Mouse (Mus musculus): ENCODE measurements around the gene Atp8b5. TPM values are rescaled to one million over a fixed set of nuclear protein-coding genes. Genes with fewer than 3 reads are reported as not detected.
A peak's percentile ranks its signal among the peaks of the same experiment; 100 is the strongest.

Atp8b5 gene
- polyA plus RNA-seq, 1 experiment from 2014 or later = 0.56 TPM

DNA sequence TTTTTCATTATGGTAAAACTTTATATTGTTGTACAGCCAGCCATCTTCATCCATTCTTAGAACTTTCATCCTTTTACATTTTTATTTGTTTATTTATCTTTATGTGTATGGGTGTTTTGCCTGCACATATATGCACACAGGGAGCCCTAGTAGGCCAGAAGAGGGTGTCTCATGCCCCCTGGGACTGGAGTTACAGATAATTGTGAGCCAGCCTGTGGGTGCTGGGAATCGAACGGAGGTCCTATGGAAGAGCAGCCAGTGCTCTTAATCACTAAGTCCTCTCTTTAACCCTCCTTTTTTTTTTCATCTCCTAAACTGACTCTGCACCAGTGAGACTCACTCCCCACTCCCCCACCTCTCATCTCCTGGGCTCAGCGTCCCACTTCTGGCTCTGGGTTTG is 117.6 kb downstream of the Atp8b5 start:
- ATAC-seq (ENCODE audit: insufficient number of reproducible peaks, insufficient read depth, low FRiP score, low TSS enrichment) = no peak
- Histone ChIP-seq H3K4me1 (peaks cover 11% of the 10 kb centered on the region; the same call in 1 of the 2 replicates), H3K9ac (no peak overlapping the region), H3K27ac (no peak overlapping the region), H3K4me2 (replicated peaks) (no peak overlapping the region), H3K4me3 (no peak overlapping the region), H3K36me3 (no peaks in the 10 kb centered on the region), H3K9me3 (no peaks in the 10 kb centered on the region), H3K27me3 (peaks cover 7% of the 10 kb centered on the region; the same call in 1 of the 2 replicates)
- WGBS = 95% methylated on average over 3 of the region's 3 CpGs

DNA sequence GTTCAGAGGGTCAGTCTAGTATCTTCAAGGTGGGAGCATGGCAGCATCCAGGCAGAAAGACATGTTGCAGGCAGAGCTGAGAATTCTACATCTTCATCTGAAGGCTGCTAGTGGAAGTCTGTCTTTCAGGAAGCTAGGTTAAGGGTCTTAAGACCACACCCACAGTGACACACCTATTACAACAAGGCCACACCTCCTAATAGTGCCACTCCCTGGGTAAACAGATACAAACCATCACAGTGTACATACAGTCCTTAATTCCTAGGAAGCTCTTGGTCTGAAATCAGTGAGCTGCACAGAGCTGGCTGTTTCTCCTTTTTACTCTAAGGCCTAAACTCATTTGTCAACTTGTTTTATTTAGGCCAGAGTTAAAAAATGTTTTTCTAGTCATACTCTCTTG is 120.0 kb downstream of the Atp8b5 start:
- Histone ChIP-seq H3K4me2 (replicated peaks) (no peak overlapping the region), H3K27me3 (no peaks in the 10 kb centered on the region), H3K36me3 (no peaks in the 10 kb centered on the region), H3K4me1 (peaks cover 21% of the 10 kb centered on the region; the same call in 1 of the 2 replicates), H3K9me3 (no peaks in the 10 kb centered on the region), H3K27ac (no peak overlapping the region), H3K4me3 (no peak overlapping the region), H3K9ac (no peak overlapping the region)
- ATAC-seq (ENCODE audit: insufficient number of reproducible peaks, insufficient read depth, low FRiP score, low TSS enrichment) = no peak

DNA sequence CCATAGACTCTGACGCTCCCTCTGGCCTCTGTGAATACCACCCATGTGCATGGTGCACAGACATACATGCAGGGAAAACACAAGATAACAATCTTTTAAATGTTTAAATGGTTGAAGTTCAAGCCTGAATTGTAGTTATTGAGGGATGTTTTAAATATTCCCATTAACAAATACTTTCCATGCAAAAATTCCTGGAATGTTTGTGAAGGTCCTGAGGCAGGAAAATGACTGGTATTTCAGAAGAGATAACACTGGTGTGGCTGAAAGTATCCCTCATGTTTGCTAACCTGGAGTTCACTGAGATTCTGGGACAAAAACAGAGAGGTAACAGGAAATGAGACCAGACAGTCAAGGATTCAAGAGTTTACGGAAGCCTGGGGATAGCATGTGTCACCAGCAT is 122.4 kb downstream of the Atp8b5 start:
- Histone ChIP-seq H3K4me1 (peaks cover 22% of the 10 kb centered on the region; the same call in 1 of the 2 replicates), H3K27me3 (no peaks in the 10 kb centered on the region), H3K4me3 (no peak overlapping the region), H3K9me3 (no peaks in the 10 kb centered on the region), H3K9ac (no peak overlapping the region), H3K27ac (no peak overlapping the region), H3K4me2 (replicated peaks) (no peak overlapping the region), H3K36me3 (no peaks in the 10 kb centered on the region)
- 73% methylated on average over 2 of the region's 2 CpGs for WGBS
- no peak for ATAC-seq (ENCODE audit: insufficient number of reproducible peaks, insufficient read depth, low FRiP score, low TSS enrichment)

DNA sequence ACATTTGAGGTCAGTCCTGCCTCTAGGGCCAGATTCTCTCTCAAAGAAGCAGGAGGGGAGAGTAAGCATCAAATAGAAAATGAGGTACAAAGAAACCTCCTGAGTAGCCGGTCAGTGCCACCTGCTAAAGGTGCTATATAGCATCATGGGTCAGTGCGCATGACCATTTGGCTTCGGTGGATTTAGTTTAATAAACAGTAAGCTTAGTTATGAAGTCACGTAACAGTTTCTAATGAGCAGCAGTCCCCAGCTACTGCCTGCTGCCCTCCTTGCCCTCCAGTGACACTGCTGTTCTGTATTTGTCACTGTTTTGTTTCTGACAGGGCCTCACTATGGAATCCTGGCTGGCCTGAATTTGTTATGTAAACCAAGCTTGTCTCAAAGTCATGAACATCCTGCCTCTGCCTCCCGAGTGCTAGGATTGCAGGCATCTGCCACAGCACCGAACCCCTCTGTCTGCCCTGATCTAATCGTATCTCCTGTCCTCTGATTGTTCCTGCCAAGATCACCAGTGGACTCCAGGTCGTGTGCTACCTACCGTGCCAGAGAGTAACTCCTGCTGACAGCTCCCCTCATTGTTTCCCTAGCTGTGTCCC is 123.0 kb downstream of the Atp8b5 start:
- 59% methylated on average over 9 of the region's 9 CpGs for WGBS
- no peak overlapping the region for H3K9ac ChIP-seq
- ATAC-seq (ENCODE audit: insufficient number of reproducible peaks, insufficient read depth, low FRiP score, low TSS enrichment) = no peak
- peaks cover 27% of the 10 kb centered on the region; the same call in 1 of the 2 replicates for H3K4me1 ChIP-seq
- no peak overlapping the region for H3K4me3 ChIP-seq
- H3K9me3 ChIP-seq = no peaks in the 10 kb centered on the region
- H3K4me2 ChIP-seq (replicated peaks) = no peak overlapping the region
- H3K27me3 ChIP-seq = no peaks in the 10 kb centered on the region
- no peaks in the 10 kb centered on the region for H3K36me3 ChIP-seq
- no peak overlapping the region for H3K27ac ChIP-seq

DNA sequence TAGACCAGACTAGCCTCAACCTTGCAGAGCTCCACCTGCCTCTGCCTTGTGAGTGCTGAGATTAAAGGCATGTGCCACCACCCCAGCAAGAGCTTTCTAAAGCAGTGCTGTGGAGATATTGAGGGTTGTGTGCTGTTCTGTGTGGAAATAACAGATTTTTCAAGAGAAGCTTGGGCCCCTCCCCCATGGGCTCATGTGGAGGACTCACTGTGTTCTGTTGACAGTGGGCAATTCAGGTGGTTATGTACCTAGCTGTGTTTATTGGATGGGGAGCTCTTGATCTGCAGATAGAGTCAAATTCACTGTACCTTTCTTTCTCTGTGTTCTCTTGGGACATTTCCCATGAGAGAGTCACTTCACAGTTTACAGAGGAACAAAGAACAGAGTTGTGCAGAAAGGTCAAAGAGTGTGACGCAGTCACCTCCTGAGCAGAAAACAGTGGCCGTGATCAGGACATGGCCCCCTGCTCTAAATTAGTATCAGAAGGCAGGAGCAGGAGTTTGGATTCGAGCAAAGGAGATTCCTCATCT is 124.6 kb downstream of the Atp8b5 start:
- Histone ChIP-seq H3K4me2 (replicated peaks) (no peak overlapping the region), H3K27ac (no peak overlapping the region), H3K9me3 (no peaks in the 10 kb centered on the region), H3K4me1 (peaks cover 28% of the 10 kb centered on the region; the same call in 1 of the 2 replicates), H3K36me3 (no peaks in the 10 kb centered on the region), H3K4me3 (no peak overlapping the region), H3K27me3 (no peaks in the 10 kb centered on the region), H3K9ac (no peak overlapping the region)
- no peak for ATAC-seq (ENCODE audit: insufficient number of reproducible peaks, insufficient read depth, low FRiP score, low TSS enrichment)
- WGBS = 52% methylated on average over 3 of the region's 3 CpGs

DNA sequence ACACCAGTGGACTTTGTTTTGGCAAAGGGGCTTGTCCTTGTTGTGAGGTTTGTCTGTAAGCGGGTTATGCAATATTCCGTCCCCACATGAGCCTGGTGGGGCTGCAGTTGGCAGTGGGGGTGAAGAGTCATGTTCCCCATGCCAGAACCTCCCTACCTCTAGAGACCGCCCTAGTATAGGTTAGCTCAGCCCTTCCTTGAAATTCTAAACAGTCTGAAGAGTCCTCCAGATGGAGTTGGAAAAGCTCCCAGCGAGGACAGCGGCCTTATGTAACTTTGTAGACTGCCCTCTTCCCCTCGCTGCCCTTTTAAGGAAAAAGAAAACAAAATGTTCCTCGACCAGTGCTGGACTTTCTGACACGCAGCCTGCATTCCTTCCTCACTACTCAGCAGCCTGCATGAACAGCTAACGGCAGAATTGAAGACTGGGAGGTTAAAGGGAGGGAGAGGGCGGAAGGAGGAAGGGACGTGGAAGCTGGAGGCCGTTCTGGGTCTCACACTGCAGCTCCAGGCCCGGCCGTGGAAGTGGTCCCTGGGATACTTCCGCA is 127.5 kb downstream of the Atp8b5 start:
- no peak overlapping the region for H3K4me3 ChIP-seq
- H3K4me1 ChIP-seq = peaks cover 44% of the 10 kb centered on the region
- ATAC-seq (ENCODE audit: insufficient number of reproducible peaks, insufficient read depth, low FRiP score, low TSS enrichment) = no peak
- H3K9ac ChIP-seq = no peak overlapping the region
- peak overlapping the region; percentile 70 for H3K27ac ChIP-seq
- no peaks in the 10 kb centered on the region for H3K9me3 ChIP-seq
- no peak overlapping the region for H3K4me2 ChIP-seq (replicated peaks)
- no peaks in the 10 kb centered on the region for H3K27me3 ChIP-seq
- no peaks in the 10 kb centered on the region for H3K36me3 ChIP-seq
- 37% methylated on average over 15 of the region's 15 CpGs for WGBS

DNA sequence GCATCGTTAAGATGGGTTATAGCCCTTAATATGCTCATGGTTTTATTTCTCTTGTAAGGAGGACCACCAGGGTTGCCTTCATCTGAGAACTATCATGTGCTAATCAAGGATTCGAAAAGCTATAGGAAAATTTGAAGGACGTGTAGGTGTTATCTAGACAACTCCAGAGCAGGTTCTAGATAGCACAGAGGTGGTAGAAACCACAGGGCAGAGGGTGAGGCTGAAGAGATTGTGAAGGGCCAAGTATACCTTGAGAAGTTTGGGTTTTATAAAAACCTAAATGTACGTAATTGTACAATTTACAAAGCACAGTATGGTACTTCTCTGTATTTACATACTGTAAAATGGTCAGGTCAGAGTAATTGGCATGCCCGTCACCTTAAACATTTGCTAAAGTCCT is 128.2 kb downstream of the Atp8b5 start:
- ATAC-seq (ENCODE audit: insufficient number of reproducible peaks, insufficient read depth, low FRiP score, low TSS enrichment) = no peak
- H3K27ac ChIP-seq = no peak overlapping the region

DNA sequence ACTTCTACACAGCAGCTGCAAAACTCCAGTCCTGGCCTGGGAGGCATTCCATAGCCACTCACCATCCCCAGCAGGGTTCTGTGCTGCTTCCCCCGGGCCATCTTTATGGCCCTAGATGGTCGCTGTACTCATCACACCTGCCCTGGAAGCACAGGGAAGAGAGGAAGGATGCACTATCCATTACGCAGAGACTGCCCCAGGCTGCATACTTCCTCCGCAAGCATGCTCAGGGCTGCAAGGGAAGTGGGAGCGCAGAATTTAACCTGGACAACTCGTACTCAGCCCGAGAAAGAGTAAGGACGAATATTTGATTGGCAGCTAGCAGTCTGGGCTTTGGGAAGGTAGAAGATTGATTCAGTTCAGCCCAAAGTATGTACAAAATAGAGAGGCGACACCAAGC is 128.9 kb downstream of the Atp8b5 start:
- Histone ChIP-seq H3K4me1 (peaks cover 48% of the 10 kb centered on the region), H3K27me3 (no peaks in the 10 kb centered on the region), H3K4me3 (no peak overlapping the region), H3K27ac (no peak overlapping the region), H3K9me3 (no peaks in the 10 kb centered on the region), H3K9ac (no peak overlapping the region), H3K36me3 (no peaks in the 10 kb centered on the region), H3K4me2 (replicated peaks) (no peak overlapping the region)
- ATAC-seq (ENCODE audit: insufficient number of reproducible peaks, insufficient read depth, low FRiP score, low TSS enrichment) = no peak
- WGBS = 70% methylated on average over 9 of the region's 9 CpGs

More for the DNA sequence above, 128.2 kb downstream of the Atp8b5 start:
- Histone ChIP-seq H3K4me3 (no peak overlapping the region), H3K4me2 (replicated peaks) (no peak overlapping the region), H3K36me3 (no peaks in the 10 kb centered on the region), H3K9me3 (no peaks in the 10 kb centered on the region), H3K9ac (no peak overlapping the region), H3K27me3 (no peaks in the 10 kb centered on the region), H3K4me1 (peaks cover 48% of the 10 kb centered on the region)
- 88% methylated on average over 5 of the region's 5 CpGs for WGBS

DNA sequence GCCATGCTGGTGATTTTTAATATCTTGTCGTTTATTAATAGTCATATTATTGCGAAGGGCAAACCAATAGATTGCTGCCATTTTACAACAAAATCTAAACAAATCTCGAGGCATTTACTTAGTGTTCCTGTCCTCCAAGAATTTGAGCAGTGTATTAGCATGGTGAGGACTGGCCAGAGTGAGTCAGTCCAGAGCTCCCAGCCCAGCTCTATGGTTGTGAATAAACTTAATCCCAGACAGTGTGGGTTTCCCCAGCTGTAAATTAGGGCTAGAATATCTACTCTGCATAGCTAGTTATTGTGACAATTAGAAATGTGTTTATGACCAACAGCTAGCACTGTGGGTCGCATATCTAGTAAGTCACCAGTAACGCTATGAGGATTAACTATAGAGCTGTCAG is 129.4 kb downstream of the Atp8b5 start:
- Histone ChIP-seq H3K27me3 (no peaks in the 10 kb centered on the region), H3K4me1 (peaks cover 48% of the 10 kb centered on the region)
- 74% methylated on average over 5 of the region's 5 CpGs for WGBS

DNA sequence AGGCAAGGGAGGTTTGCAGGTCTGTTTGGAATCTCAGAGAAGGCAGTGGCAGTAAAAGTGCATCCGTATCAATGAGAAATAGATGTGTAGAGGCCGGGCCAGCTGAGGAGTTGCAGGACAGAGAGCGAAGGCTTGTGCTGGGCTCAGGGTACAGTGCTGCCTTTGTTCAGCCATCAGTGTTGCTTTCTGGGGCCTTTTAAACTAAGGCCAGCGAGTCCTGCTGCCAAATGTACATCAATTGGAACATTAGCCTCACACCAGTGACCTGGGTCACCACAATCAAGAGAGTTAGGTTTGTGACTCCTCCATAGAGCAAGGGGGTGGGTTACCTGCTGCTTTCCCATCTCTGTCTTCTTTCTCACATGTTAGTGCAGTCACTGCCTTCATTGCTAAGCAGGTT is 131.1 kb downstream of the Atp8b5 start:
- no peak overlapping the region for H3K27ac ChIP-seq
- no peak overlapping the region for H3K9ac ChIP-seq
- H3K4me2 ChIP-seq (replicated peaks) = no peak overlapping the region
- 34% methylated on average over 4 of the region's 4 CpGs for WGBS
- no peaks in the 10 kb centered on the region for H3K27me3 ChIP-seq
- no peak for ATAC-seq (ENCODE audit: insufficient number of reproducible peaks, insufficient read depth, low FRiP score, low TSS enrichment)
- H3K4me1 ChIP-seq = peaks cover 61% of the 10 kb centered on the region
- H3K36me3 ChIP-seq = no peaks in the 10 kb centered on the region
- no peaks in the 10 kb centered on the region for H3K9me3 ChIP-seq
- no peak overlapping the region for H3K4me3 ChIP-seq

More for the DNA sequence above, 129.4 kb downstream of the Atp8b5 start:
- no peak overlapping the region for H3K4me2 ChIP-seq (replicated peaks)
- no peak overlapping the region for H3K4me3 ChIP-seq
- H3K36me3 ChIP-seq = no peaks in the 10 kb centered on the region
- H3K9ac ChIP-seq = no peak overlapping the region
- no peak overlapping the region for H3K27ac ChIP-seq
- no peak for ATAC-seq (ENCODE audit: insufficient number of reproducible peaks, insufficient read depth, low FRiP score, low TSS enrichment)
- no peaks in the 10 kb centered on the region for H3K9me3 ChIP-seq

DNA sequence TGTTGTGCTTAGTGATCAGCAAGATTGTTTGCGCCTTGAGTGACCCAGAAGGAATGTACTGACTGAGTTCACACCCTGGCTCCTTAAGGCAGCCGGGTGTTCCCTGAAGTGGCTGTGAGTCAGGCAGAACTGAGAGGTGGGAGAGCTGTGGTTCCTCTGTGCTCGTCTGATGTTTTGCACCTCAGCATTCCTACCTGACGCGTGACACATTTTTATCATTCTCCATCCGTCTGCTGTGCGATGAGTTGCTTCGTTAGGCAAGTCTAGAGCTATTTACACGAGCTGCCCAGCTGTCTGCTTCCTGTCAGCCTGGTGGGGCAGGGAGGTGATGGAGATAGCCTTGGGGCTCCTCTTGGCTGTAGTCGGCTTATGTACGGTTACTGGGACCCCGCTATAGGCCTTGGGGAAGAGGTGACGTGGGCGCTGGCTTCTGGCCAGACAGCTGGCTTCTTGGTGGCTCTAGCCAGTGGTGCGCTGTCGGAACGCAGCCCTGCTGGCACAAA is 131.9 kb downstream of the Atp8b5 start:
- Histone ChIP-seq H3K27me3 (no peaks in the 10 kb centered on the region), H3K4me2 (replicated peaks) (0 out of 2 replicates have a peak overlapping the region, but pooled peaks have one; percentile 3), H3K9me3 (no peaks in the 10 kb centered on the region), H3K4me1 (peaks cover 60% of the 10 kb centered on the region), H3K9ac (no peak overlapping the region), H3K27ac (peak overlapping the region; percentile 46; the same call in 1 of the 2 replicates), H3K4me3 (no peak overlapping the region), H3K36me3 (no peaks in the 10 kb centered on the region)
- no peak for ATAC-seq (ENCODE audit: insufficient number of reproducible peaks, insufficient read depth, low FRiP score, low TSS enrichment)
- WGBS = 44% methylated on average over 17 of the region's 17 CpGs

All from embryonic facial prominence, embryonic 12.5 days (tissue).